Mouse (Mus musculus) gastrocnemius, adult 8-10 months (tissue): ENCODE data around the gene Cxcl1. TPM values are rescaled to one million over a fixed set of nuclear protein-coding genes. Genes with fewer than 3 reads are reported as not detected.
"Not testable (repeated sequence)": the region's sequence is repeated elsewhere in the genome, so short reads cannot be mapped to it uniquely, and the experiment has no call there.

Experiments
- DNase-seq, 2 experiments: peaks; one replicate each; pipeline ENCODE4 v3.0.0; 2022; ENCODE audit warnings: low spot score in 2 of 2
- total RNA-seq, 4 experiments: library from RNA; stranded (reverse); gene quantifications; 2 replicates each; pipeline ENCODE4 v1.2.4; 2022

Cxcl1 gene
- not detected for total RNA-seq

DNA sequence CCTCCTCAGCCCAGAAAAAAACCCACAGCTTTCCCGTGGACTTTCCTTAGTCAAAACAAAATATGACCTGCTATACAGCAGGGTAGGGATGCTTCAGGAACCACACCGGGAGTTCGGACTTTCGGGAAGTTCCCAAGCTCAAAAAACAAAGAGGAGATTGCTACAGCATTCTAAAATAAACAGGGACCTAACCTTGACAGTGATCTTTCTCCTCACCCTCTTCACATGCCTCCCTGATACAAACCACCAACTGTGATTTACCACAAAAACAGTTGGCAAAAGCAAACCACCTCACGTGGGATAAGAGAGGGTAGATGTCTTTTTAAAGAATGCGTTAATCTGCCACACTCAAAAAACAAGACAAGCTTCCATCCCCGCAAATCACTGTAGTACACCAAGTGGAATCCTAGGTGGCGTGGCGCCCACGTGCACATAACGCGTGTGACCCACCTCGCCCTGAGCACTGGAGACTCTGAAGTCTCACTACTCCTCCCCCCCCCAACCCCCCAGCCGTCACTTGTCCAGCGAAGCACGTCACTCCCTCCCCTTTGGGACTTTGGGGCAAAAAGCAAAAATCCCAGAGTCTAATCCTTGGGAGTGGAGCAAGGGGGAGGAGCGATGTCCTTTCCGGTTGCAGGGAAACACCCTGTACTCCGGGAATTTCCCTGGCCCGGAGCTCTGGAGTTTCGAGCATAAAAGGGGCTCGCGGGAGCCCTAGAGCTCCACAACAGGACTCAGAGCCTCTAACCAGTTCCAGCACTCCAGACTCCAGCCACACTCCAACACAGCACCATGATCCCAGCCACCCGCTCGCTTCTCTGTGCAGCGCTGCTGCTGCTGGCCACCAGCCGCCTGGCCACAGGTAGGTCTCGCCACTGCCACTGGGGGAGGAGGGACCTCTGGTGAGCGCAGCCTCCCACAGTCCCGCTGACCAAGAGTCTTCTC, at the start of gene Cxcl1:
Cxcl1 (plus strand) TSS at position 723 of the 945 bp plus-strand sequence.
- DNase-seq: peak; percentile 40 to 46

DNA sequence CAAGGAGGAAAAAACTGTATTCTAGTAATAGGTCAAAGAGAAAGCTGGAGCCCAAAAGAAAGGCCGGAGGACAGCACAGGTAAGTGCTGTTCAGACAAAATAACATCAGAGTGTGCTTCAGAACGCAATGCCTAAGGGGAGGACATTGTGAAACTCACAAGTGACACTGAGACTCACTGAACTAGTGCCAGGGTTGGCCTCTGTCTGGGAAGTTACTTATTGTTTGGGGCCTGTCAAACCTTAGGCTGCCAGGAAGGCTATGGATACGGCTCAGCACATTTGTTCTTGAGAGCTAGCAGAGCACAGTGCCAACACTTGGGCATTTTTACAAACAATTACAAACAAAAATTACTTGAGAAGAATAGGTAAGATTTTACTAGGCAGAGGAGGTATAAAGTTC, 47.1 kb upstream of the Cxcl1 start:
- DNase-seq: no peak

DNA sequence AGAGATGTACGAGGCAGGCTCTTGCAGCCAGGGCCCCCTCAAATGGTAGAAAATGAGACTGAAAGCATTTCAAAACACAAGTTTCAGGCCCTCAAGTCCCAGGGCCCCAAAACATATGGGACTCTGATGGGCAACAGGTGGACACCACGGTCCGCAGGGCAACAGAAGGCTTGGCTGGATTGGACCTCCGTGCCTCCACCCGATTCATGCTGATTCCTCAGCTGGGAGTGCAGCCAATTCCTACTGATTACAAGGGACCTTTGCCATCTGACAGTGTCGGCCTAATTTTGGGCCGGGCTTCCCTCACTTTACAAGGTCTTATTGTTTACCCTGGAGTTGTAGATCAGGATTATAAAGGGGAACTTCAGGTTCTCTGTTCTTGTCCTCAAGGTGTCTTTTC, 40.9 kb upstream of the Cxcl1 start:
- not testable (repeated sequence) for DNase-seq

DNA sequence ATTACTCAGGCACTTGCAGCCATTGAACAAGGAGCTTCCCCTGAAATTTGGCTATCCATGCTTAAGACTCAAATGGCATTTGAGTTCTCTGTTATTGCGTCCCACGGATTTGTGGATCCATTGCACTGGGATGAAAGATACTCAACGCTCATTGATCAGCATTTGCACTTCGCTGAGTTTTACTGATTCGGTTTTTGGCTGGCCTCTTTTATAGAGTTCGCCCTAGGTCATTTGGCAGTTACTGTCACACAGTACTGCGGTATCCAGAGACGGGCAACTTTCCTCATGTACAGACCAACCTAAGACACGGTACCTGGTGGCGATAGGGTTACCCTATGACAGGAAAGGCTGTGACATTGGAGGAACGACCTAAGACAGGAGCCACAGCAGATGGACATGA, 39.6 kb upstream of the Cxcl1 start:
- DNase-seq: not testable (repeated sequence)

DNA sequence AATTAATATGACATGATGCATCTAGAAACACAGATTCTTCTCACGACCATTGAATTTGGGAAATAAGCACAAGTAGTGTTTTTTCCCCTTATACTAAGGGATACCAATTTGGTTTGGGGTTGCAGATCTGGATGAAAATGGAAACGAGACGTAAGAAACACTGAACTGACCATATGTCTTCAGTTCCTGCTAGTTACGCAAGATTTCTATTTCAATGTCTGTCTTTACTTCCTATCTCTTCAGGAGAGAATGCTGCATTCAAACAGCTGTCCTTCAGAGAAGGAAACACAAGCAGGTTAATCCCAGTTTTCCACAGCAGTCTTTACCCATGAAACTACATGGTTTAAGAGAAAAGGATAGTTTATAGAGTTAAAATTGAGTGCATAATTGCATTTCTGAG, 37.8 kb upstream of the Cxcl1 start:
- no peak for DNase-seq

DNA sequence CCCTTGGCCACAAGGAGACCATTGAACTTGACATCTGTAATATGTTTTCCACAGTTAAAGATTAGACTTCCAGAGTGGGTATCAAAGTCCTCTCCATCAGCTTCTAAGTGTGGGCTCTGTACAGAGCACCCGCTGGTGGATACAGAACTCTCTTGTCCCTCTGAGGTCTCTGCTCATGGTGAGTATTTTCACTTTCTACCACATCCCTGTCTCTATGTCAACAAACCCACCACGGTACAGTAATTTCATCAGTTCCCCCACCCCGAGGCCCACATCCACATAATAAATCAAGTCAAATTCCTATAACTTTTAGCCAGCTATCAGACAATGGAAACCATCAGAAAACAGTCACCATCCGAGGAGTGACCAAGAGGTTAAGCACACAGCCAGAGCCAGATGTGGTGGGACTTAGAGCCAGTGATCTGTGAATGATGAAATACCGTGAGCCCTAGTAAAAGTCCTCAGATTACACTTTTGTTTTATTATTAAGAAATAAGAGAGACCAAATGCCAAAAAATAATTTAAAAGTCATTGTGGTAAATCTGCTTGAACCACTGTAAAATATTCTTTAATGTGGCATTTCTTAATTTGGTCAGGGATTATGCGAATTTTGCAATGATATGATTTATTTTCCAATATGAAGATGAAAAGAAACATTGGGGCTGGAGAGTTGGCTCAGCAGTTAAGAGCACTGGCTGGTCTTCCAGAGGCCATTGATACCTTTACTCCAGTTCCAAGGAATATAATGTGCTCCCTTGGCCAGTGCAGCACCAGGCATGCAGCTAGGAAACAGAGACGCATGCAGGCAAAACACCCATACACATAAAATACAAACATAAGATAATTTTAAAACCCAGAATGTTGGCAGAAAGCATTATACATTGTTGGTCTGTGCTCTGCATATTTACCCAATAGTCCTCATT, 35.5 kb upstream of the Cxcl1 start:
- no peak for DNase-seq

DNA sequence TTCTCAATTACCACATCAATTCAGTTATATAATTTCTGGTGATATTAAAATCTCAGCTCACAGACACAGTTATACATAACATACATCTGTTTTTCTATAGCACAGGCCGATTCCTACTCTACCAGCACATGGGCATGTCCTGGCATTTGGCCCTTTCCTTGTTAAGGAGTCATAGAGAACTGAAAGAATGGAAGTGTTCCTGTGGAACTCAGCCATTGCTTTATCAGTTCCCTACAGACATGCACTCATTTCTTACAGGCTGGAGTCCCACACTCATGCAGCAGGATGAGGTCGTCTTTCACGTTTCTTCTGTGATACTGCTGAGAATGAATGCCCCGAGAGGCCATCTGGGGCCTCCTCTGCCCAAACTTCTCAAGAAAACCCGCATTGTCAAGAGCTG, 33.6 kb upstream of the Cxcl1 start:
- DNase-seq: no peak

DNA sequence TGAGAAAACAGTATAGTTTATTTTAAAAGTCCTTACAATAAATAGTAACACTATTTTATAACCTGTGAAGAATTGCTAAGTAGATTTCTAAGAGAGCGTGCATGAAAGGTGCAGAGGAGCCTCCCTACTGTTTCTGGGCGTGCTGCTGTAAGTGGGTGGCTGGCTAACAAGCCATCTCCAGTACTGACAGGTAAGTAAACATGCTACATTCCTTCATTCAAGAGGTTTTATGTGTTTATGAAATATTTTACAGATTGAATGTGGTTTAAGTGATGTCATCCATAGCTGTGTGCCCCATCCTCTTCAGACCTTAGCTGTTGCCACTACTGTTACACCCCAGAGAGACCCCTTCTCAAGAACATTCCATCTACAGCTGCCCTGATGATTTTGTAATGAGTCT, 32.6 kb upstream of the Cxcl1 start:
- no peak for DNase-seq

DNA sequence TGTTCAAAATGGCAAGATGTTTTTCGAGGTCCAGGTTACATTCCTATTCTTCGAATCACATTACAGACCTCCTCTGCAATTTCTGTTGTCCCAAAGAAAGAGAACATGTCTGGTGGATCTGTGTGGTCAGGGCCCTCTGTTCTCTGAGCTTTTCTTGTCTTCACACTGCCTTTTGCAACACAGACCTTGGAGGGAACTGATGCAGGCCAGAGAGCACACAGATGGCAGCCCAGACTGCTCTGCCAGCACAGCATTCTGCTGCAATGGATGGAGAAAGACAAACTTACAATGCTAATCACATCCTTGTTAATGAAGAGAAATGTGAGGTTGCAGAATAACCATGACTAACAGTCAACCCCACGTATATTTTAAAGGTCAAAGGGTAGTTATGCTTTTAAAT, 32.0 kb upstream of the Cxcl1 start:
- DNase-seq: no peak

DNA sequence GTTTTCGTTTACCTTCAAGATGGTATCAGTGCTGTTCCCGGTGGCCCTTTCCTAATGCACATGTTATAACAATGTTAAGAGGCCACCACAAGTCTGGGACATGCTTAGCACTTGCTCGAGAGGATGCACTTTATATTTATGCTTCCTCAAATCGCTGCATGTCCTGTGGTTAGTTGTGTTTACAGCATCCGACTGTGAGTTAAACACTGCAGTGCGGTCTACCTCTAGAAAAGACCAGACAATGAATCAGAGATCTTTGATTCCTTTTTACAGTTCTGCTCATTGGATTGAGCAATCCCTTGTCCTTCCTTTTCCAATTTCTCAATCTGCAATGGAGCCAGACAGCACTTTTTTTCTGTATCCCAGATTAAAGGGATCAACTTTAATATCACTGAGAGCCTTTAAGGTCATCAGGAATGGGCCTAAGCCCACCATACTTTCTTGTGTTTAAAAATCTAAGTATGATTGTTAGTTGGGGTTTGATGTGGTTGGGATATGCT, 29.1 kb upstream of the Cxcl1 start:
- no peak for DNase-seq

DNA sequence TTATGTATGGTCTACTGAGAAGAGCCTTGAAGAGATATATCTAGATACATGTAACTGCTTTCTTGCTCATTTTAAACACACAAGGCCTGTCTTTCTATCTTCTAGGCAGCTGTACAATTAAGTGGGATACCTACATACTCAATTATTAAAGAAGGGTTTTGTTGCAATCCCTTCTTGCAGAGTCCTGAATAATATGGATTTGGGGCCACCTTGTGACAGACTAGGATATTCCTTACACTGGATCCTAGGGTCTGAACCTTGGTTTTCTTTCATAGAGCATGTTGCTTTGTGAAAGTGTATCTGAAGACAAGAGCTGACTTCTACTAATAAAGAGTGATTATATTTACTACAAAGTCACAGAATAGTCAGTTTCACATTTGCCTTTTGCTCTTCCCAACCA, 24.3 kb upstream of the Cxcl1 start:
- no peak for DNase-seq

DNA sequence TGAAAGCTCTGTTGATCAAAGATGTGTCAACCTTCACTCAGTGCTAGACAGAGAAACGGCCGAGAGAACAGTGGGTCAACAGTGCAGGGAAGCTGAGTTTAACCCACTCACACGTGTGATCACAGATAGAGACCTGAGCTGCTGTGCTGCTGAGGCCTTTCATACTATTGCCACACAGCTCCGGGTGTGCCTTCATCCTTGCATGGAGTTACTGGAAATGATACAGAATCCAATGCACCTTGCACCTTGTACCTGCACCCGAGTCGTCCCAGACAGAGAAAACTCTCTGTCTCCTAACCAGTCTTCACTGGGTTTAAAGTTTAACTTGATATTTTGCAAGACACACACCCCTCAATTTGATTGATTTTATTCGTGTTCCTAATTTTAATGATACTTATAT, 18.7 kb upstream of the Cxcl1 start:
- DNase-seq: no peak

DNA sequence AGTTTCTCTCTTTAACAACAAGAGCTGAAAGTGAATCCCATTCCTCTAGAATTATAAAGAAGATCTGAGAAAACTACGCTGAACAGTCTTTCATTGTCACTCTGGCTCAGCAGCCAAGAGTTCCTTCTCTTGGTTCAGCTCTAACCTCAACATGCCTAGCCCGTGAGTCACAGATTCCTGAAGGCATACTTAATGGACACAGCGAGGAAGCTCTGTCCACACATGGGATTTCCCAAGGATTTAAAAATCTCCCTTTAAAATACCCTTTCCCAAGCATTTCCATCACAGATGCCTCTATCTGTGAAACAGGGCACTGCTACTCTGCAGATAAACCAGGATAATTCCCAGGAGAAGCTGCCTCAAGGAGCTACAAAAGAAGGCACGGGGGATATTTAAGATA, 15.0 kb upstream of the Cxcl1 start:
- peak in 1 of 2 experiments; percentile 13 for DNase-seq

DNA sequence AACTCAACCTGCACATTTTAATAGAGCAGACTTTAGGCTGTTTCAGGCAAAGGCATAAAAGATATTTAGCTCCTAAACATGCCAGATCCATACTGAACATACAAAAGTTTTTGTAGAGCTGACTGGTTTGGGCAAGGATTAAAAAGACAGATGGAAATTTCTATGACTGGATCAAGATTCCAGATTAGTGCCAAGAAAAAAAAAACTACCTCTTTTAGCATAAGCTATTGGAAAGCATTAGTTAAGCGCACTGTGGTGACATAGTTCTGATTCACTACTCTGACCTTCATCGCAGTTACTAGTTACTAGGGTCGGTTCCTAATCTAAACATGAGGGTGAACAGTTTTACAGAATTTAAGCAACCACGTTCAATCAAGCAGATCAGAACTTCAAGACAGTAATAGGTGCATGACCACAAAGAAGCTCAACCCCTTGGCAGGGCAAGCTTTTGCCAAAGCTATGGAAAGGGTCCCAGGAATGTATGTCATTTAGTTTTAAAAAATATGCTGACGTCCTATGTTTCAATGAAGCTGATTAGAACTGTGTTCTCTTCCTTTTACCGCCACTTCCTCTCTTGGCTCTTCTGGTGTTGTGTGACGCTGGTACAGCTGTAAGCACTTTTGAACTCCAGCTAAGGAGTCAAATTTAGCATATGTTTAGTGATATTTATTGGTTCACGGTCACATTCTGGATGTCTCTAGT, 14.4 kb upstream of the Cxcl1 start:
- DNase-seq: no peak

DNA sequence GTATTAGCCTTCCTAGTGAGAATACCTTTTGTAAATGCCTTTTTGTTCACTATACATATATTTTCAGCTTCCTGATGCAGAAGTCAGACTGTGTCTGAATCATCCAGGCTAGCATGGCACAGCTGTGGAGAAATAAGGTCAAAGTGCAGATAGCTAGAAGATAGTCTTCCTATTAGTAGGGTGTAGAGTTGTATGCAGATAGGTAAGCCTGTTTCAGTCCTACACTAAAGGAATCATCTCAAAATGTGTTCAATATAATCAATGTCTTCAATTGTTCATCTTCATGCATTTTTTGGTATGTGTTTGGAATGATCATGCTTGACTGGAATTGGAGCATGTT, 13.9 kb upstream of the Cxcl1 start:
- DNase-seq: no peak

DNA sequence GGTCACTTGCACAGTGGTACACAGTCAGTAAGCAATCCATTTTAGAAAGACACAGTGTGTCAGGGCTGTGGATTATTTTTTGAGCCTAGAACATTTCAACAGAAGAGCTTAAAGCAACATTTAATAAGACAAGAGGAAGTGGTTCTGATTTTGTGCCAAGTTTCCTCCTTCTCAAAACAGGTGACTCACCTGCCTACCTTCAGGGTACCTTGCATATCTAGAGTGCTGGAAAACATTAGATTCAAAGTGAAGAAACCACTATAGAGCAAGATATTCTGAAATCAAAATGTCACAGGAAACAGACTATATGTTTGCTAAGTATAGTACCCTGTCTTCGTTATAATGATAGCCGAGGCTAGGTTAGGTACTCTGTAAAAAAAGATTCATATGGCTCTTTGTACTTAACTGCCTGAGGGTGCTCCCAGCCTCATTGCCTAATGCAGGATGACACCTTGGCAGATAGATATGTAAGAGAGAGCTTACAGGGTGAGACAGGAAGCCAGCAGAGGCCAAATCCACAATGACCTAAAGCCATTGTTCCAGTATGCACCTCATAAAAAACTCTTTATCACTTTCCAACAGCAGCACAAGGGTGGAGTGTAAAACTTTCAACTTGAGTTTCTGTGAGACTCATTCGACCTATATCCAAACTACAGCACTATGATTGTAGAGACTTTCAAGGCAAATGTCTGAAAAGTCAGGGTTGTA, 11.6 kb upstream of the Cxcl1 start:
- DNase-seq: no peak

DNA sequence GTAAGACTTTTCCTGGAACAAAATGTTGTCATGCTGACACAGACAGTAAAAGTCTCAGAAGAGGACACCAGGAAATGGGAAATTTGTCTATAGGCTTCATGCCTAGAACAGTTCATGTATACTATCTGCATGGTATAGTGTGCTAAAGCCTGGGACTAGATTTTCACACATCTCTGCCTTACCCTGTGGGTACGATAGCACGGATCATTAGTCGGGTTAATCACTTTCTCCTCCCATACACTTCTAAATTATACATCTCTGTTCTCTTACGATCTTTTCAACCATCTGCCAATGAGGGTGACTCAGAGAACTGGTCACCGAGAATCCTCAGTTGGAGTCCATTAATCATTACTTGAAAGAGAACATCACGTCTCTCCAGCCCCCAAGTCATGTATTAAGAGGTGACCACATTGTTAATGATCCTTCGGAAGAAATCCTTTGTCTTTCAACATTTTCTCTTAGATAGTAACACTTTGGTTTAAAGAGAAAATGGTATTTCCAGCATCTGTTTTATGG, 10.6 kb upstream of the Cxcl1 start:
- DNase-seq: no peak

DNA sequence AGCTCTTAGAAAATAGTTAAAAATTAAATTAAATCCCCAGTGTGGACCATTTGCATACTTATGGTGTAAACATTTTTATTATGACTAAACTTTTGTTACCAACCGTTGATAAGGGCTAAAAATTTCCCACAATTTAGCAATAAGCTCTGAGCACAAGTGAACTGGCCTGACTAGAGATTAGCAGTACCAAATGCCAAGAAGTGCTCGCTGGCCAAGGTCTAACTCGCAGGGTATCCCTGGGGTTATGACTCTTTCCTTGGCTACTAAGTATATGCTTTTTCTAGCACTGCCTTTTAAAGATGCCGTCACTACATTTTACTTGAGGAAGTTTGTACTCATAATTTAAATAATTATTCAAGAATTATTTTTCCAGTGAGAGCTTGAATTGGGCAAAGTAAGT, 10.0 kb upstream of the Cxcl1 start:
- no peak for DNase-seq

DNA sequence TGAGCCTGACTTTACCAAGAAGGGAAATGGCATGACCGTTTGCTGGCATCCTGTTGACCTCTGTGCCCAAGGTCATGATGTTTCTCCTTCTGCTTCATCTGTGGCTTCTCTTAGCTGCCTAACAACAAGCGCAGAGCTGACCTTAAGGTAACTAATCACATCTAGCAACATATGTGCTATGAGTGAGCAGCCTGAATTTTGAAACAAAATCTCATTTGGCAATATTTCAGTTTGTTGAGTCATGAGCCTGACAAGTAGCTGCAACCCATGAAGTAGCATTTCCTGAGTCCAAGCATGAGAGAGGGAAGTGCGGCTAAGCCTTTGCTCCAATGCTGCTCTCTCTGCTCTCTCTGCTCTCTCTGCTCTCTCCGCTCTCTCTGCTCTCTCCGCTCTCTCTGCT, 9.4 kb upstream of the Cxcl1 start:
- DNase-seq: no peak

DNA sequence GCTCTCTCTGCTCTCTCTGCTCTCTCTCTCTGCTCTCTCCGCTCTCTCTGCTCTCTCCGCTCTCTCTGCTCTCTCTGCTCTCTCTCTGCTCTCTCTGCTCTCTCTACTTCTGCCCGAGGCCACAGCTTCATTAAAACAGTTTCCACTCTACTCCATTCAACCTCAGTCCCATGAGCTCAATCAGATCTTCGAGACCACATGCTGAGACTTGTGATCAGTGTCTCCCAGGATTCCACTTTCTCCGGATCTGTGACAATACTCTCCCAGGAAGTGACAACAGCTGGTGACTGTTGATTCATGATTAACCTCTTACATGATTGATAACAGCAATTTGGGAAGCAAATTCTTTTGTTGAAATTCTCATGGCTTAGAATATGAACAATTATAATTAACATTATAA, 8.9 kb upstream of the Cxcl1 start:
- no peak for DNase-seq
